Mouse (Mus musculus): ENCODE measurements around the gene Slco2a1.

- TF ChIP-seq POLR2A (IDR thresholded peaks at IDR 0.05; ENCODE audit: borderline replicate concordance, extremely low read depth, insufficient read depth, insufficient read length, poor library complexity, severe bottlenecking) (no peak), CTCF (IDR thresholded peaks at IDR 0.05; ENCODE audit: borderline replicate concordance, extremely low read depth, insufficient read depth, insufficient read length) (no peak)
Observed at GRCm38 (mm10) chr9:103076836-103077531, 88.5 kb downstream of the Slco2a1 start.

Measured in brain, embryonic 14.5 days (tissue).